Mouse (Mus musculus): ENCODE data around the gene Vmac.

- no peak for TF ChIP-seq CTCF (IDR thresholded peaks at IDR 0.05; ENCODE audit: low read depth, low read length)
- TF ChIP-seq POLR2A (IDR thresholded peaks at IDR 0.05; ENCODE audit: borderline replicate concordance, low read depth, low read length): no peak
Measured at GRCm38 (mm10) chr17:56700451-56700850, 17.4 kb downstream of the Vmac start.
